13 mouse cellular contexts compared by ENCODE assay signal in the genomic region with DNA sequence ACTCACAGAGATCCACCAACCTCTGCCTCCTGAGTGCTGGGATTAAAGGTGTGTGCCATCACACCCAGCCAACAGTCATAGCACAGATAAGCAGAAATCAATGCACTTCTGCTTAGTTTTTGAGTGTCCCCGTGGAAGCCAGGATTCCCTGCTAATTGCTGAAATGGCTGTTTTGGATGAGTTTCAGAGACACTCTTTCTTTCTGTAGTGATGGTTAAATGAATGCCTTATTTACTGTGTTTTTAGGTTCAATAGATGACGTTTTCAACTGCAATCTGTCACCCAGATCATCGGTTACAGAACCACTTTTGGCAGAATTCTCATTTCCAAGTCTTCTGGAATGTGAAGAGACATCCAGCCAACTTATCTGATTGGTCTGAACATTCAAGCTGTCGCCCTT. TPM values are rescaled to one million over a fixed set of nuclear protein-coding genes. Genes with fewer than 3 reads are reported as not detected.
DNase-seq lines count a peak whose midpoint lies in the region; ATAC-seq and TF ChIP-seq lines count a peak whose summit lies in the region.
"Had no signal": no experiment of that assay in that cellular context is flagged by ENCODE, and none has a peak within 500 bp of the region (broad histone marks: within the 10 kb centered on the region; RNA-seq: fewer than 3 reads in every experiment).

No protein-coding gene starts in this region.

- no peaks in the 10 kb centered on the region for H3K27me3 ChIP-seq in heart, embryonic 16.5 days (ENCODE audit: control insufficient read depth, insufficient read depth, low read length)
- H3K27me3 ChIP-seq in heart, embryonic 12.5 days (replicated peaks): no peaks in the 10 kb centered on the region
- H3K27me3 ChIP-seq in stomach, embryonic 16.5 days (ENCODE audit: control insufficient read depth, insufficient read depth, low read length): no peaks in the 10 kb centered on the region
- no peaks in the 10 kb centered on the region for H3K27me3 ChIP-seq in stomach, postnatal 0 days (ENCODE audit: control insufficient read depth, insufficient read depth, low read length)
- no peaks in the 10 kb centered on the region for H3K27me3 ChIP-seq in forebrain, embryonic 15.5 days
- H3K27me3 ChIP-seq: hindbrain, embryonic 12.5 days; liver, embryonic 13.5 days had no signal

- DNase-seq in stomach, postnatal 0 days (ENCODE audit: low spot score): no peak
- no peak for DNase-seq in spleen, postnatal 14 days (ENCODE audit: low spot score in 2 of 2)
- DNase-seq: liver, embryonic 13.5 days had no signal

- H3K9me3 ChIP-seq in heart, embryonic 16.5 days (replicated peaks; ENCODE audit: control insufficient read depth, low read length): no peaks in the 10 kb centered on the region
- no peaks in the 10 kb centered on the region for H3K9me3 ChIP-seq in heart, embryonic 12.5 days (replicated peaks)
- H3K9me3 ChIP-seq in stomach, embryonic 16.5 days (replicated peaks; ENCODE audit: control insufficient read depth, low read length): no peaks in the 10 kb centered on the region
- H3K9me3 ChIP-seq in stomach, postnatal 0 days (ENCODE audit: control insufficient read depth, low read length): no peaks in the 10 kb centered on the region
- no peaks in the 10 kb centered on the region for H3K9me3 ChIP-seq in forebrain, embryonic 15.5 days
- H3K9me3 ChIP-seq: hindbrain, embryonic 12.5 days; liver, embryonic 13.5 days had no signal

- H3K4me1 ChIP-seq in heart, embryonic 16.5 days (ENCODE audit: control insufficient read depth, insufficient read depth, low read length): peaks cover 12% of the 10 kb centered on the region
- H3K4me1 ChIP-seq in heart, embryonic 12.5 days (replicated peaks): peaks cover 26% of the 10 kb centered on the region
- peaks cover 18% of the 10 kb centered on the region for H3K4me1 ChIP-seq in stomach, embryonic 16.5 days (ENCODE audit: control insufficient read depth, insufficient read depth, low read length)
- H3K4me1 ChIP-seq in stomach, postnatal 0 days (replicated peaks; ENCODE audit: control insufficient read depth, insufficient read depth): peaks cover 4% of the 10 kb centered on the region; the same call in 1 of the 2 replicates
- peaks cover 26% of the 10 kb centered on the region for H3K4me1 ChIP-seq in forebrain, embryonic 15.5 days

- no peak for TF ChIP-seq EP300 in stomach, postnatal 0 days (optimal IDR thresholded peaks at IDR 0.05)

- H3K4me3 ChIP-seq in heart, embryonic 16.5 days (ENCODE audit: low read length): no peak overlapping the region
- no peak overlapping the region for H3K4me3 ChIP-seq in heart, embryonic 12.5 days
- no peak overlapping the region for H3K4me3 ChIP-seq in stomach, embryonic 16.5 days (replicated peaks; ENCODE audit: low read length)
- H3K4me3 ChIP-seq in stomach, postnatal 0 days (ENCODE audit: low read depth, low read length): no peak overlapping the region
- H3K4me3 ChIP-seq in forebrain, embryonic 15.5 days: no peak overlapping the region
- H3K4me3 ChIP-seq: erythroblast, embryonic 14.5 days; heart, adult 2 months; hindbrain, embryonic 12.5 days; layer of hippocampus, adult 2 months; liver, embryonic 13.5 days had no signal

- WGBS in heart, embryonic 16.5 days: 73% methylated on average over 4 of the region's 4 CpGs
- WGBS in heart, embryonic 12.5 days: 69% methylated on average over 4 of the region's 4 CpGs
- WGBS in stomach, embryonic 16.5 days: 60% methylated on average over 4 of the region's 4 CpGs
- 66% methylated on average over 4 of the region's 4 CpGs for WGBS in stomach, postnatal 0 days
- WGBS in forebrain, embryonic 15.5 days: 41% methylated on average over 4 of the region's 4 CpGs

- H3K4me2 ChIP-seq in heart, embryonic 16.5 days (ENCODE audit: low read depth, low read length): no peak overlapping the region
- H3K4me2 ChIP-seq in heart, embryonic 12.5 days: no peak overlapping the region
- H3K4me2 ChIP-seq in stomach, embryonic 16.5 days (ENCODE audit: low read depth, low read length): no peak overlapping the region
- no peak overlapping the region for H3K4me2 ChIP-seq in stomach, postnatal 0 days (replicated peaks; ENCODE audit: low read depth)
- no peak overlapping the region for H3K4me2 ChIP-seq in forebrain, embryonic 15.5 days (replicated peaks)
- H3K4me2 ChIP-seq: hindbrain, embryonic 12.5 days; liver, embryonic 13.5 days had no signal

- TF ChIP-seq CTCF in stomach, postnatal 0 days (IDR thresholded peaks at IDR 0.05; ENCODE audit: low read depth): no peak

- H3K36me3 ChIP-seq in heart, embryonic 16.5 days (ENCODE audit: control insufficient read depth, insufficient read depth): no peaks in the 10 kb centered on the region
- no peaks in the 10 kb centered on the region for H3K36me3 ChIP-seq in heart, embryonic 12.5 days
- H3K36me3 ChIP-seq in stomach, embryonic 16.5 days (ENCODE audit: control insufficient read depth, insufficient read depth, low read length): no peaks in the 10 kb centered on the region
- H3K36me3 ChIP-seq in stomach, postnatal 0 days (ENCODE audit: control insufficient read depth, insufficient read depth, low read length): no peaks in the 10 kb centered on the region
- H3K36me3 ChIP-seq in forebrain, embryonic 15.5 days: no peaks in the 10 kb centered on the region
- H3K36me3 ChIP-seq: G1E; hindbrain, embryonic 12.5 days; liver, embryonic 13.5 days had no signal

- H3K9ac ChIP-seq in heart, embryonic 16.5 days (ENCODE audit: low read length): no peak overlapping the region
- H3K9ac ChIP-seq in heart, embryonic 12.5 days: no peak overlapping the region
- 0 out of 2 replicates have a peak overlapping the region, but pooled peaks have one; percentile 27 for H3K9ac ChIP-seq in stomach, embryonic 16.5 days (ENCODE audit: low read length)
- no peak overlapping the region for H3K9ac ChIP-seq in stomach, postnatal 0 days (ENCODE audit: low read length)
- no peak overlapping the region for H3K9ac ChIP-seq in forebrain, embryonic 15.5 days (replicated peaks)
- H3K9ac ChIP-seq: hindbrain, embryonic 12.5 days; liver, embryonic 13.5 days had no signal

- ATAC-seq in heart, embryonic 16.5 days (replicated peaks; ENCODE audit: extremely low read depth, insufficient read depth, low FRiP score): no peak
- ATAC-seq in heart, embryonic 12.5 days (ENCODE audit: insufficient number of reproducible peaks, low FRiP score): no peak
- no peak for ATAC-seq in stomach, embryonic 16.5 days (ENCODE audit: insufficient read depth, low FRiP score)
- no peak for ATAC-seq in stomach, postnatal 0 days (ENCODE audit: low FRiP score, low TSS enrichment)
- ATAC-seq in forebrain, embryonic 15.5 days (replicated peaks): 0 out of 2 replicates have a peak, but pooled peaks have one; percentile 20
- ATAC-seq in cerebellum, adult (ENCODE audit: insufficient number of reproducible peaks, low FRiP score, low TSS enrichment): no peak

- H3K27ac ChIP-seq in heart, embryonic 16.5 days (ENCODE audit: low read length): peak overlapping the region; percentile 82; the same call in 1 of the 2 replicates
- H3K27ac ChIP-seq in heart, embryonic 12.5 days (ENCODE audit: poor library complexity, severe bottlenecking): no peak overlapping the region
- H3K27ac ChIP-seq in stomach, embryonic 16.5 days (ENCODE audit: low read length): no peak overlapping the region
- no peak overlapping the region; the same call in 1 of the 2 replicates for H3K27ac ChIP-seq in stomach, postnatal 0 days (replicated peaks)
- H3K27ac ChIP-seq in forebrain, embryonic 15.5 days (replicated peaks): peak overlapping the region; percentile 78
- H3K27ac ChIP-seq: heart, adult 2 months; layer of hippocampus, adult 2 months had no signal

RNA-seq across cellular contexts. Expression of a gene that starts 9.9 kb away (rescaled TPM):
- 0.28 and 0.69 TPM in 2 replicates for polyA plus RNA-seq in heart, embryonic 16.5 days (2015; fragmentation: Nextera tagmentation; extraction: Ambion mirVana)
- 0.56 and 0.77 TPM in 2 replicates for polyA plus RNA-seq in heart, embryonic 12.5 days (2016; fragmentation: Nextera tagmentation; extraction: Ambion mirVana)
- polyA plus RNA-seq in stomach, embryonic 16.5 days (2015; fragmentation: Nextera tagmentation; extraction: Ambion mirVana): 0.54 and 0.59 TPM in 2 replicates
- 0.27 and 0.61 TPM in 2 replicates for polyA plus RNA-seq in stomach, postnatal 0 days (2015; fragmentation: Nextera tagmentation; extraction: Ambion mirVana)
- 1.3 and 2.1 TPM in 2 replicates for polyA plus RNA-seq in forebrain, embryonic 15.5 days (2015; fragmentation: Nextera tagmentation; extraction: Ambion mirVana)
- polyA plus RNA-seq: erythroblast, embryonic 14.5 days; G1E; heart, adult 2 months had no signal

RNA-seq across cellular contexts. Expression of a gene that starts 18.0 kb away (rescaled TPM):
- 1.6 and 2.2 TPM in 2 replicates for polyA plus RNA-seq in heart, embryonic 16.5 days (2015; fragmentation: Nextera tagmentation; extraction: Ambion mirVana)
- 1.2 and 1.4 TPM in 2 replicates for polyA plus RNA-seq in heart, embryonic 12.5 days (2016; fragmentation: Nextera tagmentation; extraction: Ambion mirVana)
- polyA plus RNA-seq in stomach, embryonic 16.5 days (2015; fragmentation: Nextera tagmentation; extraction: Ambion mirVana): 4.0 and 4.4 TPM in 2 replicates
- polyA plus RNA-seq in stomach, postnatal 0 days (2015; fragmentation: Nextera tagmentation; extraction: Ambion mirVana): 3.4 and 4.1 TPM in 2 replicates
- 0.95 and 1.7 TPM in 2 replicates for polyA plus RNA-seq in forebrain, embryonic 15.5 days (2015; fragmentation: Nextera tagmentation; extraction: Ambion mirVana)
- polyA plus RNA-seq: erythroblast, embryonic 14.5 days; G1E had no signal

Comparison
In these comparisons a context has a peak if more than half of its experiments do, and no peak if none do; other contexts are left out.
1. H3K27ac ChIP-seq: peak in heart, embryonic 16.5 days (single experiment) and forebrain, embryonic 15.5 days (single experiment); none in heart, embryonic 12.5 days (single experiment), stomach, embryonic 16.5 days (single experiment) and stomach, postnatal 0 days (single experiment).